In genomic region chr1:92956571-92957335, GRCm38 (mm10) we compare ENCODE assay signal across 7 mouse cellular contexts. TPM values are rescaled to one million over a fixed set of nuclear protein-coding genes. Genes with fewer than 3 reads are reported as not detected.
A peak's percentile ranks its signal among the peaks of the same experiment; 100 is the strongest.
DNase-seq lines count a peak whose midpoint lies in the region; ATAC-seq and TF ChIP-seq lines count a peak whose summit lies in the region.
"Not testable (repeated sequence)": the region's sequence is repeated elsewhere in the genome, so short reads cannot be mapped to it uniquely, and the experiment has no call there.

No protein-coding gene starts in this region.

- DNase-seq in kidney, postnatal 0 days (ENCODE audit: low spot score); midbrain, embryonic 14.5 days: not testable (repeated sequence)
- peak; percentile 63 to 74 for DNase-seq in spleen, postnatal 10 days (ENCODE audit: low spot score in 2 of 2)

- WGBS in forebrain, embryonic 13.5 days: 11% methylated on average over 11 of the region's 11 CpGs
- 3% methylated on average over 11 of the region's 11 CpGs for WGBS in heart, embryonic 16.5 days
- 5% methylated on average over 11 of the region's 11 CpGs for WGBS in kidney, postnatal 0 days
- 8% methylated on average over 11 of the region's 11 CpGs for WGBS in limb, embryonic 13.5 days
- WGBS in midbrain, embryonic 14.5 days: 7% methylated on average over 11 of the region's 11 CpGs

- H3K9ac ChIP-seq in forebrain, embryonic 13.5 days; kidney, postnatal 0 days (ENCODE audit: low read depth, low read length); limb, embryonic 13.5 days; midbrain, embryonic 14.5 days (replicated peaks; ENCODE audit: low read length): not testable (repeated sequence)
- peak overlapping the region; percentile 27; the same call in 1 of the 2 replicates for H3K9ac ChIP-seq in heart, embryonic 16.5 days (ENCODE audit: low read length)

- H3K4me2 ChIP-seq in forebrain, embryonic 13.5 days: peak overlapping the region; percentile 46
- peak overlapping the region; percentile 54 for H3K4me2 ChIP-seq in heart, embryonic 16.5 days (ENCODE audit: low read depth, low read length)
- H3K4me2 ChIP-seq in kidney, postnatal 0 days (ENCODE audit: low read length): peak overlapping the region; percentile 30
- peak overlapping the region; percentile 53 for H3K4me2 ChIP-seq in limb, embryonic 13.5 days (replicated peaks)
- 0 out of 2 replicates have a peak overlapping the region, but pooled peaks have one; percentile 28 for H3K4me2 ChIP-seq in midbrain, embryonic 14.5 days (ENCODE audit: low read length)

- not testable (repeated sequence) for H3K4me3 ChIP-seq in bone marrow macrophage, adult 2 months (ENCODE audit: insufficient read depth, low read length); kidney, postnatal 0 days (replicated peaks; ENCODE audit: low read depth, low read length); midbrain, embryonic 14.5 days (replicated peaks; ENCODE audit: low read depth, low read length)
- peak overlapping the region; percentile 1; the same call in 1 of the 2 replicates for H3K4me3 ChIP-seq in forebrain, embryonic 13.5 days
- H3K4me3 ChIP-seq in heart, embryonic 16.5 days (ENCODE audit: low read length): peak overlapping the region; percentile 22
- peak overlapping the region; percentile 19 for H3K4me3 ChIP-seq in limb, embryonic 13.5 days

- not testable (repeated sequence) for H3K27me3 ChIP-seq in forebrain, embryonic 13.5 days; heart, embryonic 16.5 days (ENCODE audit: control insufficient read depth, insufficient read depth, low read length); kidney, postnatal 0 days (ENCODE audit: insufficient read depth, low read length); limb, embryonic 13.5 days; midbrain, embryonic 14.5 days (ENCODE audit: control insufficient read depth, insufficient read depth, low read length)

- not testable (repeated sequence) for H3K9me3 ChIP-seq in forebrain, embryonic 13.5 days (replicated peaks); heart, embryonic 16.5 days (replicated peaks; ENCODE audit: control insufficient read depth, low read length); kidney, postnatal 0 days (replicated peaks; ENCODE audit: low read length); limb, embryonic 13.5 days; midbrain, embryonic 14.5 days (ENCODE audit: control insufficient read depth, low read length)

- ATAC-seq in forebrain, embryonic 13.5 days: peak; percentile 30; the same call in 1 of the 2 replicates
- ATAC-seq in heart, embryonic 16.5 days (replicated peaks; ENCODE audit: extremely low read depth, insufficient read depth, low FRiP score): peak; percentile 45; the same call in 1 of the 2 replicates
- not testable (repeated sequence) for ATAC-seq in kidney, postnatal 0 days (replicated peaks; ENCODE audit: low FRiP score, low read depth); limb, embryonic 13.5 days (ENCODE audit: low FRiP score, low read depth); midbrain, embryonic 14.5 days (ENCODE audit: low FRiP score, low TSS enrichment)

- TF ChIP-seq POLR2A in bone marrow macrophage, adult 2 months (IDR thresholded peaks at IDR 0.05; ENCODE audit: borderline replicate concordance, low read depth, low read length): not testable (repeated sequence)

- H3K4me1 ChIP-seq in bone marrow macrophage, adult 2 months (ENCODE audit: control insufficient read depth, insufficient read depth, low read length); forebrain, embryonic 13.5 days; heart, embryonic 16.5 days (ENCODE audit: control insufficient read depth, insufficient read depth, low read length); kidney, postnatal 0 days (replicated peaks; ENCODE audit: insufficient read depth, low read length); limb, embryonic 13.5 days; midbrain, embryonic 14.5 days (ENCODE audit: control insufficient read depth, insufficient read depth, low read length): not testable (repeated sequence)

- not testable (repeated sequence) for H3K27ac ChIP-seq in bone marrow macrophage, adult 2 months (ENCODE audit: insufficient read depth, low read depth, low read length); forebrain, embryonic 13.5 days; heart, embryonic 16.5 days (ENCODE audit: low read length); kidney, postnatal 0 days; limb, embryonic 13.5 days; midbrain, embryonic 14.5 days (replicated peaks; ENCODE audit: low read depth, low read length)

- not testable (repeated sequence) for H3K36me3 ChIP-seq in forebrain, embryonic 13.5 days (ENCODE audit: poor library complexity, severe bottlenecking); heart, embryonic 16.5 days (ENCODE audit: control insufficient read depth, insufficient read depth); kidney, postnatal 0 days (ENCODE audit: insufficient read depth, low read length); limb, embryonic 13.5 days; midbrain, embryonic 14.5 days (ENCODE audit: control insufficient read depth, insufficient read depth, low read length)

- TF ChIP-seq CTCF in bone marrow macrophage, adult 2 months (IDR thresholded peaks at IDR 0.05; ENCODE audit: low read depth, low read length): peak; percentile 14; the same call in 1 of the 2 replicates
- peak; percentile 78 for TF ChIP-seq CTCF in kidney, postnatal 0 days (IDR thresholded peaks at IDR 0.05; ENCODE audit: low read depth)

RNA-seq across cellular contexts. Expression of gene Gpr35, which starts 6.1 kb away (rescaled TPM):
- 0.62 and 1.4 TPM in 2 replicates for polyA plus RNA-seq in bone marrow macrophage, adult 2 months (2012; ENCODE audit: insufficient read depth, insufficient read length, missing spikeins)
- polyA plus RNA-seq in forebrain, embryonic 13.5 days (2015; fragmentation: Nextera tagmentation; extraction: Ambion mirVana): 0.25 and 0.46 TPM in 2 replicates
- polyA plus RNA-seq in heart, embryonic 16.5 days (2015; fragmentation: Nextera tagmentation; extraction: Ambion mirVana): 0.55 and 0.83 TPM in 2 replicates
- 0.19 and 0.42 TPM in 2 replicates for polyA plus RNA-seq in kidney, postnatal 0 days (2015; fragmentation: Nextera tagmentation; extraction: Ambion mirVana)
- 0.20 and 0.56 TPM in 2 replicates for polyA plus RNA-seq in limb, embryonic 13.5 days (2015; fragmentation: Nextera tagmentation; extraction: Ambion mirVana)
- 0.16 and 1.3 TPM in 2 replicates for polyA plus RNA-seq in midbrain, embryonic 14.5 days (2014; fragmentation: Nextera tagmentation; extraction: Ambion mirVana)

RNA-seq across cellular contexts. Expression of gene Capn10, which starts 22.6 kb away (rescaled TPM):
- 6.8 and 11.9 TPM in 2 replicates for polyA plus RNA-seq in bone marrow macrophage, adult 2 months (2012; ENCODE audit: insufficient read depth, insufficient read length, missing spikeins)
- 51.7 and 54.3 TPM in 2 replicates for polyA plus RNA-seq in forebrain, embryonic 13.5 days (2015; fragmentation: Nextera tagmentation; extraction: Ambion mirVana)
- 26.9 and 27.1 TPM in 2 replicates for polyA plus RNA-seq in heart, embryonic 16.5 days (2015; fragmentation: Nextera tagmentation; extraction: Ambion mirVana)
- polyA plus RNA-seq in kidney, postnatal 0 days (2015; fragmentation: Nextera tagmentation; extraction: Ambion mirVana): 31.0 and 32.2 TPM in 2 replicates
- polyA plus RNA-seq in limb, embryonic 13.5 days (2015; fragmentation: Nextera tagmentation; extraction: Ambion mirVana): 32.3 and 35.2 TPM in 2 replicates
- polyA plus RNA-seq in midbrain, embryonic 14.5 days (2014; fragmentation: Nextera tagmentation; extraction: Ambion mirVana): 52.6 and 56.1 TPM in 2 replicates

RNA-seq across cellular contexts. Expression of gene Rnpepl1, which starts 46.2 kb away (rescaled TPM):
- 81.0 and 87.3 TPM in 2 replicates for polyA plus RNA-seq in bone marrow macrophage, adult 2 months (2012; ENCODE audit: insufficient read depth, insufficient read length, missing spikeins)
- 18.6 and 20.5 TPM in 2 replicates for polyA plus RNA-seq in forebrain, embryonic 13.5 days (2015; fragmentation: Nextera tagmentation; extraction: Ambion mirVana)
- polyA plus RNA-seq in heart, embryonic 16.5 days (2015; fragmentation: Nextera tagmentation; extraction: Ambion mirVana): 29.8 and 45.6 TPM in 2 replicates
- 39.3 and 39.4 TPM in 2 replicates for polyA plus RNA-seq in kidney, postnatal 0 days (2015; fragmentation: Nextera tagmentation; extraction: Ambion mirVana)
- 33.3 and 33.4 TPM in 2 replicates for polyA plus RNA-seq in limb, embryonic 13.5 days (2015; fragmentation: Nextera tagmentation; extraction: Ambion mirVana)
- polyA plus RNA-seq in midbrain, embryonic 14.5 days (2014; fragmentation: Nextera tagmentation; extraction: Ambion mirVana): 26.8 and 34.9 TPM in 2 replicates

RNA-seq across cellular contexts. Expression of gene Aqp12, which starts 49.4 kb away (rescaled TPM):
- not detected in 2 replicates for polyA plus RNA-seq in bone marrow macrophage, adult 2 months (2012; ENCODE audit: insufficient read depth, insufficient read length, missing spikeins)
- polyA plus RNA-seq in forebrain, embryonic 13.5 days (2015; fragmentation: Nextera tagmentation; extraction: Ambion mirVana): not detected in 2 replicates
- polyA plus RNA-seq in heart, embryonic 16.5 days (2015; fragmentation: Nextera tagmentation; extraction: Ambion mirVana): not detected in 2 replicates
- not detected in 2 replicates for polyA plus RNA-seq in kidney, postnatal 0 days (2015; fragmentation: Nextera tagmentation; extraction: Ambion mirVana)
- polyA plus RNA-seq in limb, embryonic 13.5 days (2015; fragmentation: Nextera tagmentation; extraction: Ambion mirVana): not detected in 2 replicates
- polyA plus RNA-seq in midbrain, embryonic 14.5 days (2014; fragmentation: Nextera tagmentation; extraction: Ambion mirVana): not detected in 2 replicates

RNA-seq across cellular contexts. Expression of gene Dusp28, which starts 50.0 kb away (rescaled TPM):
- 5.8 and 6.8 TPM in 2 replicates for polyA plus RNA-seq in bone marrow macrophage, adult 2 months (2012; ENCODE audit: insufficient read depth, insufficient read length, missing spikeins)
- polyA plus RNA-seq in forebrain, embryonic 13.5 days (2015; fragmentation: Nextera tagmentation; extraction: Ambion mirVana): 16.6 and 17.5 TPM in 2 replicates
- 16.6 and 18.5 TPM in 2 replicates for polyA plus RNA-seq in heart, embryonic 16.5 days (2015; fragmentation: Nextera tagmentation; extraction: Ambion mirVana)
- polyA plus RNA-seq in kidney, postnatal 0 days (2015; fragmentation: Nextera tagmentation; extraction: Ambion mirVana): 20.4 and 22.3 TPM in 2 replicates
- polyA plus RNA-seq in limb, embryonic 13.5 days (2015; fragmentation: Nextera tagmentation; extraction: Ambion mirVana): 11.9 and 12.4 TPM in 2 replicates
- 14.2 and 14.4 TPM in 2 replicates for polyA plus RNA-seq in midbrain, embryonic 14.5 days (2014; fragmentation: Nextera tagmentation; extraction: Ambion mirVana)
